Mouse (Mus musculus) kidney, adult 2 months (tissue): ENCODE measurements around the gene Trak2.
"Not testable (repeated sequence)": the region's sequence is repeated elsewhere in the genome, so short reads cannot be mapped to it uniquely, and the experiment has no call there.

ENCODE experiments used
- CTCF ChIP-seq: fragments of 200-500 bp; conservative IDR thresholded peaks from 2 replicates; pipeline ENCODE4 v1.5.1; 2011; ENCODE audit warnings: low read depth, mild to moderate bottlenecking, control low read depth, low read length, moderate library complexity, mixed read lengths; ENCODE audit not compliant: insufficient read depth, insufficient read length
- POLR2A ChIP-seq: fragments of 200-500 bp; IDR thresholded peaks from one replicate; pipeline ENCODE4 v1.6.1; 2011; ENCODE audit warnings: low read depth, low read length, control low read depth

- TF ChIP-seq POLR2A, result not testable (repeated sequence)
- peak; percentile 46 for TF ChIP-seq CTCF
These were observed 75.7 kb downstream of the Trak2 start for GRCm38 (mm10) chr1:58897561-58897960.
